Mouse (Mus musculus) C2C12 (cell line): ENCODE data around the gene S100a10. TPM values are rescaled to one million over a fixed set of nuclear protein-coding genes. Genes with fewer than 3 reads are reported as not detected.
A peak's percentile ranks its signal among the peaks of the same experiment; 100 is the strongest.
"Not testable (repeated sequence)": the region's sequence is repeated elsewhere in the genome, so short reads cannot be mapped to it uniquely, and the experiment has no call there.

Experiments used
- H3K27me3 ChIP-seq: one replicate; pipeline ENCODE4 v1.6.1; 2011; ENCODE audit not compliant: control insufficient read depth, insufficient read depth, insufficient read length
- H3K36me3 ChIP-seq: one replicate; pipeline ENCODE4 v1.6.1; 2011; ENCODE audit not compliant: control insufficient read depth, insufficient read depth
- H3K4me3 ChIP-seq: one replicate; pipeline ENCODE4 v1.5.1; 2011; ENCODE audit warnings: mild to moderate bottlenecking, control low read depth; ENCODE audit not compliant: poor library complexity, insufficient read depth, severe bottlenecking
- H3K79me2 ChIP-seq: one replicate; pipeline ENCODE4 v1.6.1; 2011; ENCODE audit not compliant: control insufficient read depth, insufficient read depth
- H3K79me3 ChIP-seq: one replicate; pipeline ENCODE4 v1.6.1; 2011; ENCODE audit warnings: low read depth, control low read depth
- H3ac ChIP-seq: one replicate; pipeline ENCODE3; 2011; ENCODE audit warnings: low read depth; ENCODE audit not compliant: control insufficient read depth, insufficient read length
- CEBPB ChIP-seq: IDR thresholded peaks from one replicate; pipeline ENCODE4 v1.6.1; 2011; ENCODE audit warnings: low read depth, mild to moderate bottlenecking, control low read depth, moderate library complexity
- CTCF ChIP-seq: IDR thresholded peaks from one replicate; pipeline ENCODE4 v1.5.1; 2011; ENCODE audit not compliant: control insufficient read depth, insufficient read depth, insufficient read length
- FOSL1 ChIP-seq: IDR thresholded peaks from one replicate; pipeline ENCODE4 v1.8.0; 2011; ENCODE audit warnings: mild to moderate bottlenecking, low read length; ENCODE audit not compliant: poor library complexity, insufficient read depth, severe bottlenecking
- MAX ChIP-seq: IDR thresholded peaks from one replicate; pipeline ENCODE4 v1.6.1; 2011; ENCODE audit warnings: mild to moderate bottlenecking, control low read depth
- MYOD1 ChIP-seq: IDR thresholded peaks from one replicate; pipeline ENCODE4 v1.6.1; 2011; ENCODE audit warnings: low read depth; ENCODE audit not compliant: control insufficient read depth, insufficient read length
- MYOG ChIP-seq: IDR thresholded peaks from one replicate; pipeline ENCODE4 v1.6.1; 2011; ENCODE audit not compliant: control insufficient read depth, insufficient read length; ENCODE audit errors: extremely low read depth
- USF1 ChIP-seq: IDR thresholded peaks from one replicate; pipeline ENCODE4 v1.6.1; 2011; ENCODE audit warnings: low read depth, mild to moderate bottlenecking, control low read depth, moderate library complexity
- polyA plus RNA-seq: library from polyadenylated mRNA; unstranded; fragments of >200 nt; fragmentation: generic; extraction: Trizol; gene quantifications from one replicate; pipeline ENCODE4 v1.2.1, GENCODE M21; 2012; ENCODE audit warnings: missing spikeins

S100a10 gene
- polyA plus RNA-seq, 1 experiment, result 1,750 TPM

- TF ChIP-seq CEBPB, result peak; percentile 88
- no peak for TF ChIP-seq CTCF
- TF ChIP-seq MAX, result peak; percentile 14
- TF ChIP-seq MYOG, result no peak
- peak; percentile 2 for TF ChIP-seq FOSL1
- TF ChIP-seq MYOD1, result peak; percentile 10
- no peak for TF ChIP-seq USF1
- H3K4me3 ChIP-seq, result no peak overlapping the region
- H3K79me3 ChIP-seq, result no peaks in the 10 kb centered on the region
- H3K36me3 ChIP-seq, result no peaks in the 10 kb centered on the region
- no peak overlapping the region for H3ac ChIP-seq
- H3K27me3 ChIP-seq, result no peaks in the 10 kb centered on the region
- no peaks in the 10 kb centered on the region for H3K79me2 ChIP-seq
Observed at GRCm38 (mm10) chr3:93537068-93537576, 17.8 kb upstream of the S100a10 start.

GRCm38 (mm10) chr3:93538486-93538885 is 16.4 kb upstream of the S100a10 start:
- TF ChIP-seq MYOD1 (no peak), MAX (no peak), USF1 (no peak), MYOG (no peak), CEBPB (no peak), CTCF (no peak), FOSL1 (no peak)

GRCm38 (mm10) chr3:93541501-93541900 is 13.4 kb upstream of the S100a10 start:
- Histone ChIP-seq H3K36me3 (no peaks in the 10 kb centered on the region), H3K27me3 (no peaks in the 10 kb centered on the region), H3K79me2 (no peaks in the 10 kb centered on the region), H3K79me3 (no peaks in the 10 kb centered on the region), H3ac (no peak overlapping the region), H3K4me3 (no peak overlapping the region)
- TF ChIP-seq MYOD1 (no peak), MAX (no peak), CEBPB (no peak), USF1 (no peak)

More at GRCm38 (mm10) chr3:93538486-93538885, 16.4 kb upstream of the S100a10 start:
- Histone ChIP-seq H3K4me3 (no peak overlapping the region), H3K79me3 (no peaks in the 10 kb centered on the region), H3ac (no peak overlapping the region), H3K79me2 (no peaks in the 10 kb centered on the region), H3K36me3 (no peaks in the 10 kb centered on the region), H3K27me3 (no peaks in the 10 kb centered on the region)

GRCm38 (mm10) chr3:93544170-93544569 is 10.7 kb upstream of the S100a10 start:
- H3K36me3 ChIP-seq, H3K79me2 ChIP-seq: not testable (repeated sequence)

GRCm38 (mm10) chr3:93547099-93547648 is 7.7 kb upstream of the S100a10 start:
- Histone ChIP-seq H3K79me2 (no peaks in the 10 kb centered on the region), H3K79me3 (no peaks in the 10 kb centered on the region), H3K36me3 (no peaks in the 10 kb centered on the region), H3K27me3 (no peaks in the 10 kb centered on the region), H3ac (no peak overlapping the region), H3K4me3 (no peak overlapping the region)
- TF ChIP-seq USF1, result no peak
- TF ChIP-seq CTCF, result peak; percentile 50

More at GRCm38 (mm10) chr3:93544170-93544569, 10.7 kb upstream of the S100a10 start:
- H3K4me3 ChIP-seq, H3K79me3 ChIP-seq, H3ac ChIP-seq, H3K27me3 ChIP-seq: not testable (repeated sequence)

- H3K79me3 ChIP-seq, result no peaks in the 10 kb centered on the region
- no peaks in the 10 kb centered on the region for H3K79me2 ChIP-seq
- no peaks in the 10 kb centered on the region for H3K36me3 ChIP-seq
- no peaks in the 10 kb centered on the region for H3K27me3 ChIP-seq
- TF ChIP-seq USF1, result no peak
- TF ChIP-seq CEBPB, result no peak
- TF ChIP-seq CTCF, result no peak
- TF ChIP-seq MYOD1, result no peak
- TF ChIP-seq MYOG, result no peak
- no peak for TF ChIP-seq MAX
- TF ChIP-seq FOSL1, result no peak
- H3ac ChIP-seq, result no peak overlapping the region
- no peak overlapping the region for H3K4me3 ChIP-seq
Observed at GRCm38 (mm10) chr3:93547749-93548540, 6.9 kb upstream of the S100a10 start.
